Mouse (Mus musculus) bone marrow, adult 2 months (tissue): Measurements from ENCODE around the gene Nfkbie.

Experiments
- CTCF ChIP-seq: fragments of 200-500 bp; IDR thresholded peaks from 2 replicates; pipeline ENCODE4 v1.5.1; 2011; ENCODE audit warnings: low read length, control low read depth; ENCODE audit not compliant: control insufficient read depth, insufficient read depth
- POLR2A ChIP-seq: fragments of 200-500 bp; IDR thresholded peaks from 2 replicates; pipeline ENCODE4 v1.6.1; 2011; ENCODE audit warnings: low read depth, mild to moderate bottlenecking, control low read depth, low read length, borderline replicate concordance; ENCODE audit not compliant: control insufficient read depth

GRCm38 (mm10) chr17:45526571-45526970, 28.9 kb upstream of the Nfkbie start:
- TF ChIP-seq CTCF: no peak
- no peak for TF ChIP-seq POLR2A
